Mouse (Mus musculus) forebrain, postnatal 0 days (tissue): Measurements from ENCODE around the gene Wdr83os. TPM values are rescaled to one million over a fixed set of nuclear protein-coding genes. Genes with fewer than 3 reads are reported as not detected.
"Not testable (repeated sequence)": the region's sequence is repeated elsewhere in the genome, so short reads cannot be mapped to it uniquely, and the experiment has no call there.

Experiments used
- ATAC-seq: fragments of 200-750 bp; cut with Nextera tagmentation; 2 replicates; pipeline ENCODE4 v1.8.0; 2017; ENCODE audit warnings: mild to moderate bottlenecking, moderate library complexity
- DNase-seq: peaks from one replicate; pipeline ENCODE4 v3.0.0-alpha.2; 2015
- H3K27ac ChIP-seq: fragments of 300-500 bp; sonication (generic); 2 replicates; pipeline ENCODE4 v1.5.1; 2014; ENCODE audit warnings: low read depth, mild to moderate bottlenecking, antibody characterized with exemption, low read length, moderate library complexity, mixed read lengths
- H3K27me3 ChIP-seq: fragments of 300-500 bp; sonication (generic); 2 replicates; pipeline ENCODE4 v1.6.1; 2014; ENCODE audit warnings: mild to moderate bottlenecking, low read length, mixed read lengths; ENCODE audit not compliant: insufficient read depth
- H3K36me3 ChIP-seq: fragments of 300-500 bp; sonication (generic); 2 replicates; pipeline ENCODE4 v1.6.1; 2014; ENCODE audit warnings: mild to moderate bottlenecking, moderate library complexity; ENCODE audit not compliant: insufficient read depth
- H3K4me1 ChIP-seq: fragments of 300-500 bp; sonication (generic); 2 replicates; pipeline ENCODE4 v1.6.1; 2014; ENCODE audit warnings: antibody characterized with exemption; ENCODE audit not compliant: insufficient read depth
- H3K4me2 ChIP-seq: fragments of 300-500 bp; sonication (generic); 2 replicates; pipeline ENCODE4 v1.6.1; 2014; ENCODE audit warnings: low read depth, mild to moderate bottlenecking, moderate library complexity
- H3K4me3 ChIP-seq: fragments of 300-500 bp; sonication (generic); 2 replicates; pipeline ENCODE4 v1.5.1; 2014; ENCODE audit warnings: low read depth, low read length, mixed read lengths
- H3K9ac ChIP-seq: fragments of 300-500 bp; sonication (generic); 2 replicates; pipeline ENCODE4 v1.6.1; 2014; ENCODE audit warnings: mild to moderate bottlenecking
- H3K9me3 ChIP-seq: fragments of 300-500 bp; sonication (generic); 2 replicates; pipeline ENCODE4 v1.6.1; 2016; ENCODE audit warnings: low read length
- CTCF ChIP-seq: sonication (generic); IDR thresholded peaks from 2 replicates; pipeline ENCODE4 v1.5.1; 2016; ENCODE audit warnings: antibody characterized with exemption, control low read depth, low read depth
- WGBS: fragments of 180-500 bp; shearing (Covaris S2); extraction: QIAGEN DNeasy Blood & Tissue Kit; methylation state at CpG from one replicate; pipeline ENCODE4 v1.1.7; 2014; 5-methylcytosine and 5-hydroxymethylcytosine counted together
- polyA plus RNA-seq: library from polyadenylated mRNA; unstranded; fragments of >200 nt; fragmentation: Nextera tagmentation; extraction: Ambion mirVana; gene quantifications from 2 replicates; pipeline ENCODE4 v1.2.1, GENCODE M21; 2015
- total RNA-seq: library from RNA; depleted of rRNA; stranded (reverse); fragments of >200 nt; gene quantifications from 2 replicates; pipeline ENCODE4 v1.2.3, GENCODE M21; 2014

Wdr83os gene
- total and polyA plus RNA-seq, 2 experiments from 2014 or later: 80.8 to 171 TPM

DNA sequence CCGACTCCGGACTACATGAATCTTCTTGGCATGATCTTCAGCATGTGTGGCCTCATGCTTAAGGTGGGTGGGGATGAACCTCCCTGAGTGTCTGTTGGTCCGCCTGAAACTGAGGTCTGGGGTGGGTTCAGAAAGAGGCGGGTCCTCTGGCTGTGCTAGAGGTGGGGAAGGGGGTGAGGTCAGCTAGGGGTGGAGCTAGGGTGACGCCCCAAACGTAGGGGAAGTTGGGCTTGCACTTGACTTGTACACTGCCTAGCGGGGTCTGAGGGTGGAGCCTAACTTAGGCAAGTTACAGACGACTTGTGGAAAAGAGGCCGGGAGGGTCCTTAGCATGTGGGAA, 646 bp downstream of the Wdr83os start, which contains the start of gene Wdr83:
Gene Wdr83, minus strand, starts transcription at position 91 of the 340 bp plus-strand sequence.
- H3K27me3 ChIP-seq: no peaks in the 10 kb centered on the region
- DNase-seq (no peak), ATAC-seq (no peak)
- H3K27ac ChIP-seq: peak within 1 kb of the TSS; percentile 69
- H3K4me1 ChIP-seq: peaks cover 16% of the 10 kb centered on the region
- H3K9ac ChIP-seq: peak within 1 kb of the TSS; percentile 78
- peak within 1 kb of the TSS; percentile 83 for H3K4me3 ChIP-seq
- 3% methylated on average over 9 of the region's 9 CpGs for WGBS
- H3K9me3 ChIP-seq: no peaks in the 10 kb centered on the region
- TF ChIP-seq CTCF: no peak
- peak within 1 kb of the TSS; percentile 99 for H3K4me2 ChIP-seq
- peaks cover 9% of the 10 kb centered on the region for H3K36me3 ChIP-seq

DNA sequence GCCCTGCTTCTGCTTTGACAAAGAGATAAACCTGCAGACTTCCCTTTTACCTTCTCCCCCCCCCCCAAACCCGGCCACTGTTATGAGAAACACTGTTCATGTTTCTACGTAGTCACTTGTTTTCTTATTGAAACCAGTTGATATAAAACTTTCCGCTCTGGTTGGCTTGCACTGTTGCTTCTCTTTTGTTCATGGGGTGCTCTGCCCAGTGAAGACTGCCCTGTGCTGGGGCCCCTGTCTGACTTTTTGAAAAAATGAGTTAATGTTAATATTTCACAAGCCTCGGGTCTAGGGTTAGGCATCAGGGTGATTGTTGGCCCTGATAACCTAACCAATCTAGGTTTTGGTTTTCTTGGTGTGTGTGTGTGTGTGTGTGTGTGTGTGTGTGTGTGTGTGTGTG, 1.6 kb downstream of the Wdr83os start:
- ATAC-seq, H3K36me3 ChIP-seq, H3K4me3 ChIP-seq, H3K27ac ChIP-seq, H3K9me3 ChIP-seq, H3K9ac ChIP-seq, H3K27me3 ChIP-seq, H3K4me2 ChIP-seq, DNase-seq: not testable (repeated sequence)
- 92% methylated on average over 4 of the region's 4 CpGs for WGBS
- peaks cover 16% of the 10 kb centered on the region for H3K4me1 ChIP-seq

DNA sequence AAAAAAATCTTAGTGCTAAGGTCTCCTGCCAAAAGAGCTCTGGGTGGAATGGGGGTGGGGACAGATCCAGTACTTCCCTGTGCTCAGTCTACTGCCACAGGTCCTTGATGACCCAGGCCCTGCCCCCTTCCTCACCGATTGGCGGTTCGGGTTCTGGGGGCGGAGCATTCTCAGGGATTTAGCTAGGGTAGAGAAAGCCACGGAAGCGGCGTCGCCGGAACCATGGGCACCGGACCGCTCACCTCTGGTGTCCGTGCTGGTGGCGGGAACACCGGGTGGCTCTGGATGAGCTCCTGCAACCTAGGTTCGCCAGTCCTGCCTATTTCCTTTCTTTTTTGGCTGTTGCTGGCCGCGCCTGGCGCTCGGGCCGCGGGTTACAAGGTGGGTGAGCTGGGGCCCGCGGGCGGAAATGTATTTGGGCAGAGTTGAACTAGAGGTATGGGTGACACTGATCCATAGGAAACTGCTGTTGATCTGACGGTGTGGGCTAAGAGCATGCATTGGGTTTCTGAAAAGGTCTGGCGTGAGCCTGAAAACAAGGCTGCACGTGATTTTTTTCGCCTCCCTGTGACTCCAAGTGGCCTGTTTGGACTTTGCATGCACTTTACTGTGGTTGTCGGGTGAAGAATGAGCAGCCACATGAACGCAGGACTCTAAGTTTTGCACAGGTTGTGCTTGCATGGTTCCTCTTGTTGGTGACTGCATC, 2.7 kb downstream of the Wdr83os start, which contains the start of gene Man2b1:
Gene Man2b1, plus strand, starts transcription at position 163 of the 706 bp plus-strand sequence.
- TF ChIP-seq CTCF: peak; percentile 55
- no peaks in the 10 kb centered on the region for H3K9me3 ChIP-seq
- H3K4me3 ChIP-seq: peak within 1 kb of the TSS; percentile 65
- H3K9ac ChIP-seq: peak within 1 kb of the TSS; percentile 74
- peaks cover 16% of the 10 kb centered on the region for H3K4me1 ChIP-seq
- peak; percentile 84 for DNase-seq
- H3K36me3 ChIP-seq: peaks cover 16% of the 10 kb centered on the region
- peak within 1 kb of the TSS; percentile 79 for H3K4me2 ChIP-seq
- no peak within 1 kb of the TSS for H3K27ac ChIP-seq
- ATAC-seq: peak; percentile 93
- no peaks in the 10 kb centered on the region for H3K27me3 ChIP-seq
- WGBS: 3% methylated on average over 30 of the region's 30 CpGs

DNA sequence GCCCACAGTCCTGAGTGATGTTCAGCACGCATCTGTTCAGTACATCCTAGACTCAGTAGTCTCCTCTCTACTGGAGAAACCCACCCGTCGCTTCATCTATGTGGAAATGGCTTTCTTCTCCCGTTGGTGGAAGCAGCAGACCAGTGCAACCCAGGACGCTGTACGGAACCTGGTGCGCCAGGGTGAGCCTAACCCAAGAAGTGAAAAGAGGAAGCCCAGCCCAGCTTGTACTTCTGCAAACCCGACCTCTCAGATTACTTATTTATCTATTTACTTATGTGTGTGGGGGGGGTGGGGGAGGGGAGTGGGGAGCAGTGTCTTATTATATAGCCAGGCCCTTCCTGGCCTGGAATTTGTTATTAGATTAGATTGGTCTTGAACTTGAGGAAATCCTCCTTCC, 4.1 kb downstream of the Wdr83os start:
- H3K27ac ChIP-seq: no peak overlapping the region
- DNase-seq (no peak), ATAC-seq (no peak)
- no peak overlapping the region for H3K9ac ChIP-seq
- 89% methylated on average over 8 of the region's 8 CpGs for WGBS
- no peak overlapping the region for H3K4me2 ChIP-seq
- TF ChIP-seq CTCF: no peak
- peaks cover 16% of the 10 kb centered on the region for H3K36me3 ChIP-seq
- H3K9me3 ChIP-seq: no peaks in the 10 kb centered on the region
- H3K27me3 ChIP-seq: no peaks in the 10 kb centered on the region
- no peak overlapping the region for H3K4me3 ChIP-seq
- H3K4me1 ChIP-seq: peaks cover 14% of the 10 kb centered on the region

DNA sequence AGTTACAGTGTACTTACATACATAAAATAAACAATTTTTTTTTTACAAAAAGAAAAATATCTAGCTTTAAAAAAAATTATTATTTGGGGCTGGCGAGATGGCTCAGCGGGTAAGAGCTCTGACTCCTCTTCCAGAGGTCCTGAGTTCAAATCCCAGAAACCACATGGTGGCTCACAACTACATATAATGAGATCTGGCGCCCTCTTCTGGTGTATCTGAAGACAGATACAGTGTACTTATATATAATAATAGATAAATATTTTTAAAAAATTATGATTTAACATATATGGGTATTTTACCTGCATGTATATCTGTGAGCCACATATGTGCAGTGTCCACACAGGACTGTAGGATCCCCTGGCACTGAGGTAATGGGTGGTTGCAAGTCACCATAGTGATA, 5.7 kb downstream of the Wdr83os start:
- Histone ChIP-seq H3K4me3 (no peak overlapping the region), H3K9me3 (no peaks in the 10 kb centered on the region), H3K27me3 (no peaks in the 10 kb centered on the region), H3K36me3 (peaks cover 16% of the 10 kb centered on the region), H3K27ac (no peak overlapping the region), H3K4me2 (no peak overlapping the region), H3K4me1 (peaks cover 9% of the 10 kb centered on the region; the same call in 1 of the 2 replicates), H3K9ac (no peak overlapping the region)
- WGBS: 83% methylated on average over 3 of the region's 3 CpGs
- ATAC-seq (no peak), DNase-seq (no peak)
- TF ChIP-seq CTCF: no peak

DNA sequence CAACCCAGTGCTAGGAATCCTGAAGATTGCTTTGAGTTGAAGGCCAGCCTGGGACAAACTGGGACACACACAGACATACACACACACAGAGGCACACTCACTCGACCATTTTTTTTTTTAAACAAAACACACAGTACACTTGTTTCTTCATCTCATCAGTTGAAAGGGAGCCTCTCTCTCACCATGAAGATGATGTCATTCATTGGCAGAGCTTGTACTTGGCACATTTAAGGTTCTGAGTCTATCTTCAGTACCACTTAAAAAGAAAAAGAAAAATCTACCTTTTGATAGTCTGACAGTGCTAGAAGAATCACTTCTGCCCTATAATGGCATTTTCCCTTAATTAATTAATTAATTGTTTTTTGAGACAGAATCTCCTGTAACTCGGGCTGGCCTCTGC, 8.2 kb downstream of the Wdr83os start:
- no peaks in the 10 kb centered on the region for H3K27me3 ChIP-seq
- no peak overlapping the region for H3K9ac ChIP-seq
- no peak overlapping the region for H3K4me2 ChIP-seq
- no peak for TF ChIP-seq CTCF
- WGBS: 60% methylated on average over 2 of the region's 2 CpGs
- H3K4me1 ChIP-seq: no peaks in the 10 kb centered on the region
- no peak overlapping the region for H3K4me3 ChIP-seq
- peaks cover 26% of the 10 kb centered on the region for H3K36me3 ChIP-seq
- no peaks in the 10 kb centered on the region for H3K9me3 ChIP-seq
- no peak overlapping the region for H3K27ac ChIP-seq
- ATAC-seq (no peak), DNase-seq (no peak)

DNA sequence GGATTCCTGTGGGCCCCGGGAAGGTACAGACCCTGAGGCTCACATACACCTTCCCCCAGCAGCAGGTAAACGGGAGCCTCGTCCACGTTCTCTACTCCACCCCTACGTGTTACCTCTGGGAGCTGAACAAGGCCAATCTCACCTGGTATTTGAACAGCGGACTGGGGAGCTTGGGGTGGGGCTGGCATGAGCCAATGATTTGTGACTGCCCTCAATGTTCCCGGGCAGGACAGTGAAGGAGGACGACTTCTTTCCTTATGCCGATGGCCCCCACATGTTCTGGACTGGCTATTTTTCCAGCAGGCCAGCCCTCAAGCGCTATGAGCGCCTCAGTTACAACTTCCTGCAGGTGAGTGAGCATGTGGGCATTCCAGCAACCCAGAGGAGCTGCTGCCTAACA, 10.3 kb downstream of the Wdr83os start:
- 94% methylated on average over 11 of the region's 11 CpGs for WGBS
- Histone ChIP-seq H3K36me3 (peaks cover 38% of the 10 kb centered on the region), H3K4me1 (no peaks in the 10 kb centered on the region), H3K27ac (no peak overlapping the region), H3K9ac (no peak overlapping the region), H3K4me2 (no peak overlapping the region), H3K27me3 (no peaks in the 10 kb centered on the region), H3K9me3 (no peaks in the 10 kb centered on the region), H3K4me3 (no peak overlapping the region)
- no peak for DNase-seq
- ATAC-seq: no peak
- TF ChIP-seq CTCF: no peak
